Mouse (Mus musculus) stomach, embryonic 16.5 days (tissue): ENCODE measurements around the gene Slc26a8. TPM values are rescaled to one million over a fixed set of nuclear protein-coding genes. Genes with fewer than 3 reads are reported as not detected.

Experiments used
- ATAC-seq: fragments of 200-750 bp; cut with Nextera tagmentation; 2 replicates; pipeline ENCODE4 v1.8.0; 2017; ENCODE audit warnings: moderate number of reproducible peaks, moderate TSS enrichment; ENCODE audit not compliant: insufficient read depth, low FRiP score
- H3K27ac ChIP-seq: fragments of 300-500 bp; sonication (generic); 2 replicates; pipeline ENCODE4 v1.5.1; 2014; ENCODE audit warnings: low read length
- H3K27me3 ChIP-seq: fragments of 300-500 bp; sonication (generic); 2 replicates; pipeline ENCODE4 v1.6.1; 2014; ENCODE audit warnings: low read length, control low read depth, mixed read lengths; ENCODE audit not compliant: control insufficient read depth, insufficient read depth
- H3K36me3 ChIP-seq: fragments of 300-500 bp; sonication (generic); 2 replicates; pipeline ENCODE4 v1.6.1; 2014; ENCODE audit warnings: low read length; ENCODE audit not compliant: control insufficient read depth, insufficient read depth
- H3K4me1 ChIP-seq: fragments of 300-500 bp; sonication (generic); 2 replicates; pipeline ENCODE4 v1.6.1; 2014; ENCODE audit warnings: low read length, control low read depth, mixed read lengths; ENCODE audit not compliant: control insufficient read depth, insufficient read depth
- H3K4me2 ChIP-seq: fragments of 300-500 bp; sonication (generic); 2 replicates; pipeline ENCODE4 v1.6.1; 2014; ENCODE audit warnings: low read depth, low read length, mixed read lengths
- H3K4me3 ChIP-seq: fragments of 300-500 bp; sonication (generic); replicated peaks from 2 replicates; pipeline ENCODE4 v1.5.1; 2014; ENCODE audit warnings: mild to moderate bottlenecking, low read length
- H3K9ac ChIP-seq: fragments of 300-500 bp; sonication (generic); 2 replicates; pipeline ENCODE4 v1.6.1; 2014; ENCODE audit warnings: low read length
- H3K9me3 ChIP-seq: fragments of 300-500 bp; sonication (generic); replicated peaks from 2 replicates; pipeline ENCODE4 v1.6.1; 2016; ENCODE audit warnings: low read length, control low read depth; ENCODE audit not compliant: control insufficient read depth
- WGBS: fragments of 180-500 bp; shearing (Covaris S2); extraction: QIAGEN DNeasy Blood & Tissue Kit; methylation state at CpG from one replicate; pipeline ENCODE4 v1.1.7; 2014; 5-methylcytosine and 5-hydroxymethylcytosine counted together
- polyA plus RNA-seq: library from polyadenylated mRNA; unstranded; fragments of >200 nt; fragmentation: Nextera tagmentation; extraction: Ambion mirVana; gene quantifications from 2 replicates; pipeline ENCODE4 v1.2.1, GENCODE M21; 2015

Gene Slc26a8
- polyA plus RNA-seq, 1 experiment from 2014 or later: 0.46 TPM

DNA sequence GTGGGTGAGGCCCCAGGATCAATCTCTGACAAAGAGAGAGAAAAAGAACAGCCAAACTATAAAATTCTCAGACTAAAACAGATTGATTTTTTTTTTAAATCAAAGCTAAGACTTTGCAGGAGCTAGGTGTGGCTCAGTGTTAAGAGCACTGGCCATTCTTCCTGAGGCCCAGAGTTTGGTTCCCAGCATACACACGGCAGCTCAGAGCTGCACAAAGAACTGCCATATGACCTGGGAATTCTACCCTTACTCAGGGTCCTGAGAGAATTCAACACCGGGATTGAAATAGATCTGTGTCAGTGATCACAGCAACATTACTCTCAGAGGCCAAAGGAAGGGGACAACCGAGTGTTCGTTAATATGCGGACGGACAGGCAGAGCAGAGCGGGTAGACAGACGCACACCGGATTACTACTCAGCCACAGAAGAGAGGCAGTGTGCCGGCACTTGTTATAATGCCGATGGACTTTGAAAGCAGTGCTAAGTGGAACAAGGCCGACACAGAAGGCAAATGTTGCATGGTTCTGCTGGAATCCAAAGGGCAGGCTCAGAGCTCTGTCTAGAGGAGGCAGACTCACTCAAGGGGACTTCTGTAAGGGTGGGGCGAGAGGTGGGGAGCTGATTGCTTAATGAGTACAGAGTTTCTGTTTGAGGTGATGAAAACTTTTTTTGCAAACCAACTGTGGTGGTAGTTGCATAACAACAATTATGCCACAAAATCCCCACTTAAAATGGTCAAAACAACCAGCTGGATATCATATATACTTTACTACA lies 7.5 kb downstream of the Slc26a8 start:
- no peaks in the 10 kb centered on the region for H3K27me3 ChIP-seq
- no peak overlapping the region for H3K4me3 ChIP-seq
- peak overlapping the region; percentile 21; the same call in 1 of the 2 replicates for H3K9ac ChIP-seq
- ATAC-seq: no peak
- 73% methylated on average over 13 of the region's 13 CpGs for WGBS
- H3K4me2 ChIP-seq: no peak overlapping the region; the same call in 1 of the 2 replicates
- H3K9me3 ChIP-seq: no peaks in the 10 kb centered on the region
- H3K4me1 ChIP-seq: no peaks in the 10 kb centered on the region
- H3K36me3 ChIP-seq: no peaks in the 10 kb centered on the region
- no peak overlapping the region for H3K27ac ChIP-seq

DNA sequence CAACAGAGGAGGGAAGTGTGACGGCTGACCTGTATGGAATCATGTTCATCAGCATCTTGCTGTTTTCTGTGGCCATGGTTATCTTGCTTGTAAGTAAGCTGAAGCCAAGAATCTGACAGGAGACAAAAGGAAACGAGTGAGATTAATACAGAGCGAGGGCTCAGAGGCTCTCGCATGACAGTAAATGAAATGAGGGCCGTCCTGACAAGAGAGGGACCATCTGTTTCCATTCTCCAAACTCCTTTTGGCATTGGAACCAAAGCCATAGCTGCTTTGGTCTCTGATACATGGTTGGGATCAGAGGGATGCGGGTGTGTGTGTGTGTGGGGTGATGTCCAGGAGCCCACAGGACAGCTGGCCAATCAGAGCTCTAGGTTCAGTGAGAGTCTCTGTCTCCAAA lies 30.5 kb downstream of the Slc26a8 start:
- no peak for ATAC-seq

DNA sequence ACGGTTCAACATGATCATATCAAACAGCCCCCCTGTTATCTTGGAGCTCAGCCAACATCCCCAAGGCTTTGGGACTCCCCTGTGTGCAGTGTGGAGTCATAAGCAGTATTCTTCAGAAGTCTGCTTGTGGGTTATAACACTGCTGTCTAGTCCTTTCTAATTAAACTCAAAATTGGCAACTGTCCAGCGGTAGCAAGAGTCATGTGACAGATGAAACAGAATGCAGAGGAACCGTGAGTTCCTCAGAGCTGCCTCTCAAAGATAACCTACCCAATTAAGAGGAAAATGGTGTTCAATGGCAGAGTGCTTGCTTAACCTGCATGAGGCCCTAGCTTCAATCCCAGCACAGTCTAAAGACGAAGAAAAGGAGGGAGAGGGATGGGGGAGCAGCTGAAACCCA lies 32.1 kb downstream of the Slc26a8 start:
- WGBS: 27% methylated on average over 4 of the region's 4 CpGs
- no peak for ATAC-seq
- Histone ChIP-seq H3K4me3 (no peak overlapping the region), H3K9ac (no peak overlapping the region), H3K9me3 (no peaks in the 10 kb centered on the region), H3K27me3 (no peaks in the 10 kb centered on the region), H3K27ac (no peak overlapping the region), H3K36me3 (no peaks in the 10 kb centered on the region), H3K4me1 (0 out of 2 replicates have a peak, but pooled peaks cover 3% of the 10 kb centered on the region), H3K4me2 (no peak overlapping the region)

More for the DNA sequence above, 30.5 kb downstream of the Slc26a8 start:
- no peak overlapping the region for H3K4me3 ChIP-seq
- H3K9ac ChIP-seq: no peak overlapping the region
- no peaks in the 10 kb centered on the region for H3K36me3 ChIP-seq
- H3K9me3 ChIP-seq: no peaks in the 10 kb centered on the region
- H3K27me3 ChIP-seq: no peaks in the 10 kb centered on the region
- no peak overlapping the region for H3K4me2 ChIP-seq
- H3K27ac ChIP-seq: no peak overlapping the region
- H3K4me1 ChIP-seq: 0 out of 2 replicates have a peak, but pooled peaks cover 3% of the 10 kb centered on the region
- WGBS: 44% methylated on average over 6 of the region's 6 CpGs

DNA sequence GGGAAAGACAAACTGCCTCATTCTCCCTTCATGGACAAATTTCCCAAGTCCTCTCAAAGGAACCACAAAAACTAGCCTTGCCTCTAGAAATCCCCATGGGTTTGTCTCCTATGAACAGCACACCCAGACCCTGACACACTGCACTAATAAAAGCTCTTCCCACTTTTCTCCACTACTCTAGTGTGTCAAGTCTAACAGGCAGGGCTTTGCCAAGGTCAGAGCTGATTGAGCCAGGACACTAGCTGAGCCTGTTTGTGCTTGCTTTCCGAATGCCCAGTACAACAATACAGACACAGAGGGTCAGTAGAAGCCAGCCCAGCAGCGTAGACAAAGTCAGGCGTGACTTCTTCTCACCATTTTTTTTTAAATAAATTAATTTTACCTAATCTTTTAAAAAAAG lies 39.8 kb downstream of the Slc26a8 start:
- Histone ChIP-seq H3K9me3 (no peaks in the 10 kb centered on the region), H3K4me3 (no peak overlapping the region), H3K4me2 (no peak overlapping the region), H3K27me3 (no peaks in the 10 kb centered on the region), H3K27ac (no peak overlapping the region), H3K9ac (no peak overlapping the region), H3K36me3 (no peaks in the 10 kb centered on the region), H3K4me1 (no peaks in the 10 kb centered on the region)
- 68% methylated on average over 3 of the region's 3 CpGs for WGBS
- no peak for ATAC-seq

DNA sequence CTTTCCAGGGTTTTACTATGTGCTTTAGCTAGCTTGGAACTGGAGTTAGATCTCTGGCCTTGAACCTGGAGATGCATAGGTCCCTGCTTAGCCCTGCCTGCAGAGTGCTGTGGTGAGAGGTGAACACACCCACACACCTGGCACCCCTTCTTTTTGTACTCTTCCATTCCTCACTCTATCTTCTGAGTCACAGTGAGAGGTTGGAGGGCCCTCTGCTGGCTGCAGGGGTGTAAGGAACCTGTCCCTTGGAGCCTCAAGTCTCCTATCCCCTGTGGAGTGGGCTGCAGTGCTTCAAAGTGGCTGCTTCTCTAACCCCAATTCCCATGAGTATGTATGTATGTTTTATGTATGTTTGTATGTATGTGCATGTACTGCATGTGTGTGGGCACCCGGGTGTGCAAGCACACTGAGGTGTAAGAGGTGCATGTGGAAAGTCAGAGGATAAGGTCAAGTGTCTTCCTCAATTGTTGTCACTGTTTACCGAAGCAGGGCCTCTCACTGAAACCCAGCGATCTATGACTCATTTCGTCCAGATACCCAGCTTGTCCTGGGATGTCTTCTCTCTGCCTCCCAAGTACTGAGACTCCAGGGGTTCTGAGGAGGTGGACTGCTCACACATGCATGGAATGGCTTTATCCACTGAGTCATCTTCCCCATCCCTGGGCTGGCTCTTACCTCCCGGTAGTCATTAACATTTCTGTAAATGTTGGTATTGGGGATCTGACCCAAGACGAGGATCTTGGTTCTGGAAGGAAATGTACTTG lies 41.2 kb downstream of the Slc26a8 start:
- ATAC-seq: peak; percentile 25; the same call in 1 of the 2 replicates
- 38% methylated on average over 6 of the region's 6 CpGs for WGBS
- no peaks in the 10 kb centered on the region for H3K27me3 ChIP-seq
- no peaks in the 10 kb centered on the region for H3K9me3 ChIP-seq
- no peak overlapping the region for H3K4me3 ChIP-seq
- no peaks in the 10 kb centered on the region for H3K36me3 ChIP-seq
- no peak overlapping the region for H3K27ac ChIP-seq
- no peak overlapping the region for H3K4me2 ChIP-seq
- no peaks in the 10 kb centered on the region for H3K4me1 ChIP-seq
- H3K9ac ChIP-seq: no peak overlapping the region

DNA sequence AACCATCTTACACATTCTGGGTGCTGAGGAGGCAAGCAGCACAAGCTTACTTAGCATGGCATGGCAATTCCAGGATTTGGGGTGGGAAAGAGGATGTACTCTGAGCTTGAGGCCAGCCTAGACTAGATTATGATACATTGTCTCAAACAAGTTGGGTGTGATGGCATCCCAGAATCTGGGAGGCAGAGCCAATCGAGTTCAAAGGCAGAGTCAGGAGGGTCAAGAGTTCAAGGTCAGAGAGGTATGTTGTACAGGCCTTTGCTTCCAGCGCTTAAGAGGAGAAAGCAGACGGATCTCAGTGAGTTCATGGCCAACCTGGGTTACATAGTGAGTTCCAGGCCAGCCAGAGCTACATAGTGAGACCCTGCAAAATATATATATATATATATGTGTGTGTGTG lies 43.8 kb downstream of the Slc26a8 start:
- Histone ChIP-seq H3K9ac (no peak overlapping the region), H3K36me3 (no peaks in the 10 kb centered on the region), H3K9me3 (no peaks in the 10 kb centered on the region), H3K4me2 (no peak overlapping the region), H3K27ac (no peak overlapping the region), H3K4me3 (no peak overlapping the region), H3K27me3 (no peaks in the 10 kb centered on the region), H3K4me1 (no peaks in the 10 kb centered on the region)
- ATAC-seq: no peak
- 68% methylated on average over 3 of the region's 3 CpGs for WGBS

DNA sequence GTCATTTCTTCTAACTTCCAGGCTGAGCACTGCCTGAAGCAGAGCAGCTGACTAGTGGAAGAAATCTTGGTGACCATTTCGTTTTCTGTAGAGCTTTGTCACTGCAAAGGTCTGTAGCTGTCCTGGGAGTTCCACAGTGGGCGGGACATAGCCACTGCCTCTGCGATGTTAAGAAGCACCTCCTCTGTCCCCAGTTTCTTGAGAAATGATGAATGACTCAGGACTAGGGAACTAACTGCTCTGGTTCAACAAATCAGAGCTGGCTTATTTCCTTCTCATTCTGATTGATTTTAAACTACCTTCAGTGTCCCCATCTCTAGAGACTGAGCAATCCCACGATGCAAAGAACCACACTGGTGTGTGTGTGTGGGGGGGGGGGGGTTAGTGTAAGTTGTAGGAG lies 45.9 kb downstream of the Slc26a8 start:
- no peak for ATAC-seq
- peak overlapping the region; percentile 34; the same call in 1 of the 2 replicates for H3K27ac ChIP-seq
- WGBS: 30% methylated on average over 4 of the region's 4 CpGs

DNA sequence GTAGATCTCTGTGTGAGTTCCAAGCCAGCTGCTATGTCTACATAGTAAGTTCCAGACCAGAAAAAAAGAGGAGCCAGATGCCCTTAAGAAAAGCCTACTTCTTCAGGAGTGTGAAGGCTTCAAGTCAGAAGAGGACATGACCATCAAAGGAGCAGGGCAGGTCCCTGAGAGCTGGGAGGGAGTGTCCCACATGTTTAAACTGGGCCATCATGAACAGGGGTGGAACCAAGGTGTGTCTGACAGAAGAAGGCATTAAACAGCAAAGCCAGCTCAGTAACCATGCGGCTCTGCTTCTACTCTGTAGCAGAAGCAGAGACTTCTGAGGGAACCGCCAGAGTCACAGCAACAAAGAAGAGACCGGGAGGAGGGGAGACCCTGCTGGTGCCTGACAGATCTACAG lies 46.3 kb downstream of the Slc26a8 start:
- no peaks in the 10 kb centered on the region for H3K27me3 ChIP-seq
- H3K9ac ChIP-seq: no peak overlapping the region
- peak overlapping the region; percentile 34; the same call in 1 of the 2 replicates for H3K27ac ChIP-seq
- ATAC-seq: peak; percentile 53; the same call in 1 of the 2 replicates
- no peaks in the 10 kb centered on the region for H3K9me3 ChIP-seq
- H3K4me1 ChIP-seq: no peaks in the 10 kb centered on the region
- WGBS: 22% methylated on average over 3 of the region's 3 CpGs
- no peak overlapping the region for H3K4me3 ChIP-seq
- no peaks in the 10 kb centered on the region for H3K36me3 ChIP-seq
- H3K4me2 ChIP-seq: no peak overlapping the region

More for the DNA sequence above, 45.9 kb downstream of the Slc26a8 start:
- Histone ChIP-seq H3K4me1 (no peaks in the 10 kb centered on the region), H3K36me3 (no peaks in the 10 kb centered on the region), H3K9ac (no peak overlapping the region), H3K4me3 (no peak overlapping the region), H3K9me3 (no peaks in the 10 kb centered on the region), H3K4me2 (no peak overlapping the region), H3K27me3 (no peaks in the 10 kb centered on the region)

DNA sequence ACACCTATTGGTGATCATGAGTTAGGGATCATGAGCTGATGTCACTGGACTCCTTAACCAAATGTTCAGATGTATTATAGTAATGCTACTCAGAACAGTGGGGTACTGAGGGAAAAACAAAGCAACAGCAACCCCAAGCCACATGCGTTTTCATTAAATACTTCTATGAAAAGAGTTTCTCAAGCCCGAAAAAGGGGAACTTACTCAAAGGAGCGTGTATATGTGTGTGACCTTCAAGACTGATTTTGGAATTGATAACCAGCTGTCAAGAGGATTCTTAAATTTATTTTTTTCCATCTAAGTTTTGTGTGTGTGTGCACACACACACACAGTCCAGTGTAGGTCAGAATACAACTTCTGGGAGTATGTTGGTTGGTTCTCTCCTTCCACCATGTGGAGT lies 49.9 kb downstream of the Slc26a8 start:
- no peak for ATAC-seq
- Histone ChIP-seq H3K27ac (no peak overlapping the region), H3K4me3 (no peak overlapping the region), H3K36me3 (no peaks in the 10 kb centered on the region), H3K9me3 (no peaks in the 10 kb centered on the region), H3K4me2 (no peak overlapping the region), H3K4me1 (no peaks in the 10 kb centered on the region), H3K27me3 (no peaks in the 10 kb centered on the region), H3K9ac (no peak overlapping the region)
- WGBS: 83% methylated on average over 3 of the region's 3 CpGs
